23 mouse cellular contexts compared by ENCODE assay signal in genomic region chr10:44167061-44167460, GRCm38 (mm10). TPM values are rescaled to one million over a fixed set of nuclear protein-coding genes. Genes with fewer than 3 reads are reported as not detected.
DNase-seq lines count a peak whose midpoint lies in the region; ATAC-seq and TF ChIP-seq lines count a peak whose summit lies in the region.
"Had no signal": no experiment of that assay in that cellular context is flagged by ENCODE, and none has a peak within 500 bp of the region (broad histone marks: within the 10 kb centered on the region; RNA-seq: fewer than 3 reads in every experiment).

No protein-coding gene starts in this region.

- TF ChIP-seq POLR2A in cerebellum, adult 2 months (IDR thresholded peaks at IDR 0.05; ENCODE audit: borderline replicate concordance, insufficient read depth, low read length): no peak

- TF ChIP-seq CTCF in cerebellum, adult 2 months (IDR thresholded peaks at IDR 0.05; ENCODE audit: borderline replicate concordance, insufficient read depth, low read depth, low read length): no peak
- no peak for TF ChIP-seq CTCF in hindbrain, postnatal 0 days (IDR thresholded peaks at IDR 0.05; ENCODE audit: low read depth)
- no peak for TF ChIP-seq CTCF in forebrain, postnatal 0 days (IDR thresholded peaks at IDR 0.05; ENCODE audit: low read depth)

- WGBS in cerebellum, adult 2 months: 16% methylated on average over 5 of the region's 5 CpGs
- WGBS in hindbrain, postnatal 0 days: 47% methylated on average over 5 of the region's 5 CpGs
- 79% methylated on average over 5 of the region's 5 CpGs for WGBS in hindbrain, embryonic 11.5 days
- WGBS in forebrain, postnatal 0 days: 50% methylated on average over 5 of the region's 5 CpGs

- DNase-seq in cerebellum, postnatal 10 days: peak; percentile 48 to 61
- DNase-seq in cerebellum, adult 2 months: no peak
- peak; percentile 49 for DNase-seq in hindbrain, postnatal 0 days (ENCODE audit: low spot score)
- no peak for DNase-seq in hindbrain, embryonic 11.5 days (ENCODE audit: low spot score)
- peak; percentile 2 for DNase-seq in lung, postnatal 10 days
- no peak for DNase-seq in lung, postnatal 14 days
- peak; percentile 32 for DNase-seq in NIH3T3 (ENCODE audit: low read depth)
- no peak for DNase-seq in forebrain, postnatal 0 days
- DNase-seq: adrenal gland, postnatal 10 days; cerebellum, adult 11-12 months; cerebellum, postnatal 36 days; gastrocnemius, postnatal 14 days; kidney, adult 8-10 months; kidney, postnatal 4 days had no signal

- no peak overlapping the region for H3K4me2 ChIP-seq in hindbrain, postnatal 0 days (ENCODE audit: low read depth, low read length)
- H3K4me2 ChIP-seq in hindbrain, embryonic 11.5 days (replicated peaks; ENCODE audit: low read depth, low read length): no peak overlapping the region
- H3K4me2 ChIP-seq in forebrain, postnatal 0 days (ENCODE audit: low read depth): no peak overlapping the region
- H3K4me2 ChIP-seq: forebrain, embryonic 13.5 days; heart, embryonic 12.5 days; hindbrain, embryonic 12.5 days; limb, embryonic 12.5 days; midbrain, embryonic 12.5 days had no signal

- no peak overlapping the region for H3K27ac ChIP-seq in cerebellum, adult 2 months (ENCODE audit: insufficient read depth, low read length)
- no peak overlapping the region for H3K27ac ChIP-seq in hindbrain, postnatal 0 days
- H3K27ac ChIP-seq in hindbrain, embryonic 11.5 days (ENCODE audit: low read depth, low read length): no peak overlapping the region
- H3K27ac ChIP-seq in forebrain, postnatal 0 days (ENCODE audit: low read depth, low read length): no peak overlapping the region
- H3K27ac ChIP-seq: forebrain, embryonic 13.5 days; hindbrain, embryonic 12.5 days; kidney, postnatal 0 days; limb, embryonic 12.5 days; midbrain, embryonic 12.5 days had no signal

- no peaks in the 10 kb centered on the region for H3K36me3 ChIP-seq in hindbrain, postnatal 0 days (ENCODE audit: insufficient read depth, low read length)
- H3K36me3 ChIP-seq in hindbrain, embryonic 11.5 days (ENCODE audit: control insufficient read depth, insufficient read depth, low read length): no peaks in the 10 kb centered on the region
- no peaks in the 10 kb centered on the region for H3K36me3 ChIP-seq in forebrain, postnatal 0 days (ENCODE audit: insufficient read depth)
- H3K36me3 ChIP-seq: heart, embryonic 12.5 days; hindbrain, embryonic 12.5 days; limb, embryonic 12.5 days; midbrain, embryonic 12.5 days had no signal

- no peaks in the 10 kb centered on the region for H3K4me1 ChIP-seq in cerebellum, adult 2 months (ENCODE audit: control insufficient read depth, insufficient read depth, low read length)
- no peaks in the 10 kb centered on the region for H3K4me1 ChIP-seq in hindbrain, postnatal 0 days (ENCODE audit: insufficient read depth, low read length)
- no peaks in the 10 kb centered on the region for H3K4me1 ChIP-seq in hindbrain, embryonic 11.5 days (replicated peaks; ENCODE audit: control insufficient read depth, insufficient read depth, low read length)
- no peaks in the 10 kb centered on the region for H3K4me1 ChIP-seq in forebrain, postnatal 0 days (ENCODE audit: insufficient read depth)
- H3K4me1 ChIP-seq: heart, embryonic 12.5 days; hindbrain, embryonic 12.5 days; midbrain, embryonic 12.5 days had no signal

- no peaks in the 10 kb centered on the region for H3K9me3 ChIP-seq in hindbrain, postnatal 0 days (ENCODE audit: low read length)
- no peaks in the 10 kb centered on the region for H3K9me3 ChIP-seq in hindbrain, embryonic 11.5 days (ENCODE audit: control insufficient read depth, low read length)
- H3K9me3 ChIP-seq in forebrain, postnatal 0 days (ENCODE audit: low read length): no peaks in the 10 kb centered on the region
- H3K9me3 ChIP-seq: forebrain, embryonic 13.5 days; heart, embryonic 12.5 days; hindbrain, embryonic 12.5 days; limb, embryonic 12.5 days; midbrain, embryonic 12.5 days had no signal

- H3K9ac ChIP-seq in hindbrain, postnatal 0 days (replicated peaks; ENCODE audit: low read length): no peak overlapping the region
- H3K9ac ChIP-seq in hindbrain, embryonic 11.5 days (ENCODE audit: low read depth, low read length): no peak overlapping the region
- H3K9ac ChIP-seq in forebrain, postnatal 0 days: no peak overlapping the region
- H3K9ac ChIP-seq: forebrain, embryonic 13.5 days; heart, embryonic 12.5 days; hindbrain, embryonic 12.5 days; limb, embryonic 12.5 days; midbrain, embryonic 12.5 days had no signal

- ATAC-seq in hindbrain, postnatal 0 days: no peak
- ATAC-seq in hindbrain, embryonic 11.5 days (ENCODE audit: low FRiP score): no peak
- ATAC-seq in forebrain, postnatal 0 days: no peak
- ATAC-seq: forebrain, embryonic 13.5 days; intestine, embryonic 16.5 days; lung, postnatal 0 days had no signal

- H3K4me3 ChIP-seq in cerebellum, adult 2 months (replicated peaks; ENCODE audit: insufficient read depth, low read depth, low read length): no peak overlapping the region
- no peak overlapping the region for H3K4me3 ChIP-seq in hindbrain, postnatal 0 days (ENCODE audit: low read length)
- H3K4me3 ChIP-seq in hindbrain, embryonic 11.5 days (ENCODE audit: low read depth, low read length): no peak overlapping the region
- H3K4me3 ChIP-seq in forebrain, postnatal 0 days (ENCODE audit: low read depth, low read length): no peak overlapping the region
- H3K4me3 ChIP-seq: forebrain, embryonic 13.5 days; heart, embryonic 12.5 days; hindbrain, embryonic 12.5 days; limb, embryonic 12.5 days; midbrain, embryonic 12.5 days had no signal

- no peaks in the 10 kb centered on the region for H3K27me3 ChIP-seq in cerebellum, adult 2 months (ENCODE audit: control insufficient read depth, insufficient read depth, low read length)
- H3K27me3 ChIP-seq in hindbrain, postnatal 0 days (ENCODE audit: insufficient read depth, low read length): no peaks in the 10 kb centered on the region
- H3K27me3 ChIP-seq in hindbrain, embryonic 11.5 days (ENCODE audit: control insufficient read depth, insufficient read depth, low read length): no peaks in the 10 kb centered on the region
- no peaks in the 10 kb centered on the region for H3K27me3 ChIP-seq in forebrain, postnatal 0 days (ENCODE audit: insufficient read depth, low read length)
- H3K27me3 ChIP-seq: CH12.LX; forebrain, embryonic 13.5 days; heart, embryonic 12.5 days; hindbrain, embryonic 12.5 days; limb, embryonic 12.5 days; midbrain, embryonic 12.5 days had no signal

RNA-seq across cellular contexts. Expression of gene Crybg1, which starts 18.4 kb away (rescaled TPM):
- 0.18 and 0.25 TPM in 2 replicates for polyA plus RNA-seq in cerebellum, adult 2 months (2012; rRNA removed)
- total RNA-seq in hindbrain, postnatal 0 days (2014; rRNA removed): 0.10 and 0.43 TPM in 2 replicates
- 0.16 TPM in 2 replicates for polyA plus RNA-seq in hindbrain, postnatal 0 days (2015; fragmentation: Nextera tagmentation; extraction: Ambion mirVana)
- 0.28 and 0.31 TPM in 2 replicates for polyA plus RNA-seq in hindbrain, embryonic 11.5 days (2014; fragmentation: Nextera tagmentation; extraction: Ambion mirVana)
- 0.77 and 0.90 TPM in 2 replicates for total RNA-seq in forebrain, postnatal 0 days (2014; rRNA removed)
- polyA plus RNA-seq in forebrain, postnatal 0 days (2015; fragmentation: Nextera tagmentation; extraction: Ambion mirVana): 0.19 and 0.25 TPM in 2 replicates

Comparison
In these comparisons a context has a peak if more than half of its experiments do, and no peak if none do; other contexts are left out.
1. DNase-seq: peak in cerebellum, postnatal 10 days (2 of 2), hindbrain, postnatal 0 days (single experiment), lung, postnatal 10 days (single experiment) and NIH3T3 (single experiment); none in cerebellum, adult 2 months (0 of 2), hindbrain, embryonic 11.5 days (single experiment), lung, postnatal 14 days (single experiment) and forebrain, postnatal 0 days (single experiment).